Mouse (Mus musculus) C2C12 (cell line): ENCODE results near the gene BC005561. TPM values are rescaled to one million over a fixed set of nuclear protein-coding genes. Genes with fewer than 3 reads are reported as not detected.
A peak's percentile ranks its signal among the peaks of the same experiment; 100 is the strongest.

ENCODE experiments used
- H3K27me3 ChIP-seq: one replicate; pipeline ENCODE4 v1.6.1; 2011; ENCODE audit not compliant: control insufficient read depth, insufficient read depth, insufficient read length
- H3K36me3 ChIP-seq: one replicate; pipeline ENCODE4 v1.6.1; 2011; ENCODE audit not compliant: control insufficient read depth, insufficient read depth
- H3K4me3 ChIP-seq: one replicate; pipeline ENCODE4 v1.5.1; 2011; ENCODE audit warnings: mild to moderate bottlenecking, control low read depth; ENCODE audit not compliant: poor library complexity, insufficient read depth, severe bottlenecking
- H3K79me2 ChIP-seq: one replicate; pipeline ENCODE4 v1.6.1; 2011; ENCODE audit not compliant: control insufficient read depth, insufficient read depth
- H3K79me3 ChIP-seq: one replicate; pipeline ENCODE4 v1.6.1; 2011; ENCODE audit warnings: low read depth, control low read depth
- H3ac ChIP-seq: one replicate; pipeline ENCODE3; 2011; ENCODE audit warnings: low read depth; ENCODE audit not compliant: control insufficient read depth, insufficient read length
- CEBPB ChIP-seq: IDR thresholded peaks from one replicate; pipeline ENCODE4 v1.6.1; 2011; ENCODE audit warnings: low read depth, mild to moderate bottlenecking, control low read depth, moderate library complexity
- CTCF ChIP-seq: IDR thresholded peaks from one replicate; pipeline ENCODE4 v1.5.1; 2011; ENCODE audit not compliant: control insufficient read depth, insufficient read depth, insufficient read length
- FOSL1 ChIP-seq: IDR thresholded peaks from one replicate; pipeline ENCODE4 v1.8.0; 2011; ENCODE audit warnings: mild to moderate bottlenecking, low read length; ENCODE audit not compliant: poor library complexity, insufficient read depth, severe bottlenecking
- MAX ChIP-seq: IDR thresholded peaks from one replicate; pipeline ENCODE4 v1.6.1; 2011; ENCODE audit warnings: mild to moderate bottlenecking, control low read depth
- MYOD1 ChIP-seq: IDR thresholded peaks from one replicate; pipeline ENCODE4 v1.6.1; 2011; ENCODE audit warnings: low read depth; ENCODE audit not compliant: control insufficient read depth, insufficient read length
- MYOG ChIP-seq: IDR thresholded peaks from one replicate; pipeline ENCODE4 v1.6.1; 2011; ENCODE audit not compliant: control insufficient read depth, insufficient read length; ENCODE audit errors: extremely low read depth
- USF1 ChIP-seq: IDR thresholded peaks from one replicate; pipeline ENCODE4 v1.6.1; 2011; ENCODE audit warnings: low read depth, mild to moderate bottlenecking, control low read depth, moderate library complexity
- long read RNA-seq, 2 experiments: library from polyadenylated mRNA; unstranded; transcript quantifications; one replicate each; pipeline ENCODE4 v2.0.0; 2019 to 2020
- polyA plus RNA-seq: library from polyadenylated mRNA; unstranded; fragments of >200 nt; fragmentation: generic; extraction: Trizol; gene quantifications from one replicate; pipeline ENCODE4 v1.2.1, GENCODE M21; 2012; ENCODE audit warnings: missing spikeins

Gene BC005561
- polyA plus RNA-seq: 0.60 TPM
- long read RNA-seq, experiment 1, full-length matches to known transcripts: 6 of 7 reads
- long read RNA-seq, experiment 1, partial matches to known transcripts: 0 of 7 reads
- long read RNA-seq, experiment 1, other reads (novel, unspliced or antisense): 1 of 7 reads
- long read RNA-seq, experiment 2, full-length matches to known transcripts: 1 of 1 reads
- long read RNA-seq, experiment 2, partial matches to known transcripts: 0 of 1 reads
- long read RNA-seq, experiment 2, other reads (novel, unspliced or antisense): 0 of 1 reads

GRCm38 (mm10) chr5:104508195-104508891, at the start of gene BC005561:
TSS of gene BC005561 (plus strand) at chr5:104508352.
- H3ac ChIP-seq: peak within 1 kb of the TSS; percentile 95
- no peaks in the 10 kb centered on the region for H3K27me3 ChIP-seq
- peak within 1 kb of the TSS; percentile 55 for H3K4me3 ChIP-seq
- no peak for TF ChIP-seq MYOD1
- TF ChIP-seq MAX: no peak
- TF ChIP-seq FOSL1: no peak
- no peak for TF ChIP-seq CEBPB
- TF ChIP-seq CTCF: no peak
- no peak for TF ChIP-seq USF1
- no peak for TF ChIP-seq MYOG
- H3K79me3 ChIP-seq: peaks cover 20% of the 10 kb centered on the region
- peaks cover 12% of the 10 kb centered on the region for H3K36me3 ChIP-seq
- peaks cover 31% of the 10 kb centered on the region for H3K79me2 ChIP-seq

- peaks cover 27% of the 10 kb centered on the region for H3K79me3 ChIP-seq
- no peaks in the 10 kb centered on the region for H3K27me3 ChIP-seq
- peaks cover 9% of the 10 kb centered on the region for H3K36me3 ChIP-seq
- TF ChIP-seq FOSL1: no peak
- TF ChIP-seq USF1: no peak
- H3K79me2 ChIP-seq: peaks cover 48% of the 10 kb centered on the region
- peak within 1 kb of the TSS; percentile 75 for H3K4me3 ChIP-seq
- H3ac ChIP-seq: peak within 1 kb of the TSS; percentile 62
These were observed 49.1 kb upstream of the BC005561 start, which contains the start of gene Pkd2 for GRCm38 (mm10) chr5:104458832-104459705. TSS of gene Pkd2 (plus strand) at chr5:104459450.

- Histone ChIP-seq H3K4me3 (peak overlapping the region; percentile 75), H3K79me2 (peaks cover 56% of the 10 kb centered on the region), H3ac (peak overlapping the region; percentile 62), H3K79me3 (peaks cover 29% of the 10 kb centered on the region), H3K36me3 (peaks cover 13% of the 10 kb centered on the region), H3K27me3 (no peaks in the 10 kb centered on the region)
- TF ChIP-seq USF1 (no peak), MAX (no peak), CEBPB (no peak), FOSL1 (no peak), MYOG (no peak), MYOD1 (no peak), CTCF (no peak)
These were observed 48.3 kb upstream of the BC005561 start for GRCm38 (mm10) chr5:104459706-104460455.

DNA sequence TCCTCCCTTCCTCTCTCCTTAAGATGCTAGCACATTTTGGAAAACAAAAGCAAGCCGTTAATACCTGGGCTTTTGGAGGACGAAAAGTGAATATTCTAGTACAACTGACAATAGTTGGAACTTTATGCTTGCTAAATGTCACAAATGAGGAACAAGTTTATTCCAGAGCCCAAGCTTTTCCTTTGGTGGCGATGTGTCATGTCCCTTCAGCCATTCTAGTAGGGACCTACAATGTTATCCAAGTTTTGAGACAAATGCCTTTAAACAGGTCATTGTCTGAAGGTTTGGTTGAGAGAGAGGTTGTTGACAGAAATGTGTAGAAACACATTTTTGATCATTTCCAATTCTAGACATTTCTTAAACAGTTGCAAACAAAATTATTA, 47.7 kb upstream of the BC005561 start:
- H3ac ChIP-seq: no peak overlapping the region
- no peaks in the 10 kb centered on the region for H3K27me3 ChIP-seq
- peak overlapping the region; percentile 75 for H3K4me3 ChIP-seq
- TF ChIP-seq CEBPB (no peak), MYOD1 (no peak), MYOG (no peak), CTCF (no peak), USF1 (no peak), MAX (no peak), FOSL1 (no peak)
- peaks cover 17% of the 10 kb centered on the region for H3K36me3 ChIP-seq
- H3K79me3 ChIP-seq: peaks cover 29% of the 10 kb centered on the region
- peaks cover 56% of the 10 kb centered on the region for H3K79me2 ChIP-seq

DNA sequence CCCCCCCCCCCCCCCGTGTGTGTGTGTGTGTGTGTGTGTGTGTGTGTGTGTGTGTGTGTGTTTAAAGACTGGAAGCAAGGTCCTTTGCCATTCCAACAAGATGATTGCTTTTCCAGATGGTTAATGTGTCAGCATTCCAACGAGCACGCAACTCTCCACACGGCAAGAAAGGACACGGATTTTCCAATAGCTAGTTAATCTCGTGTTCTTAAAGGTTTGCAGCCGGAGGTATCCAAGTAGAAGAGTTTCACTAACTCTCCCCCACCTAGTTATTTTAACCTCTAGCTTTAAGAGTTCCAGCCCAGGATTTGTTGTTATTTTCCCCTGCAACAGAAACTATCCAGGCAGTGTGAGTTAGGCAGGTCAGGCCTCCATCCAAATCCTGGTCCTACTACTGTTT, 47.3 kb upstream of the BC005561 start:
- H3ac ChIP-seq: no peak overlapping the region
- H3K79me3 ChIP-seq: peaks cover 29% of the 10 kb centered on the region
- peaks cover 56% of the 10 kb centered on the region for H3K79me2 ChIP-seq
- no peak overlapping the region for H3K4me3 ChIP-seq
- TF ChIP-seq CEBPB: no peak
- TF ChIP-seq USF1: no peak
- no peak for TF ChIP-seq MYOD1
- no peak for TF ChIP-seq CTCF
- no peak for TF ChIP-seq MAX
- no peak for TF ChIP-seq FOSL1
- TF ChIP-seq MYOG: no peak
- H3K36me3 ChIP-seq: peaks cover 21% of the 10 kb centered on the region
- H3K27me3 ChIP-seq: no peaks in the 10 kb centered on the region
